Mouse (Mus musculus) liver (tissue): Measurements from ENCODE around the gene Cdkn2aipnl.

Experiments used
- DNase-seq: peaks from one replicate; pipeline ENCODE4 v3.0.0-alpha.2; 2020; ENCODE audit warnings: mixed read lengths

The Cdkn2aipnl gene

GRCm38 (mm10) chr11:51949155-51949840, 18.2 kb upstream of the Cdkn2aipnl start:
- DNase-seq: no peak

DNA sequence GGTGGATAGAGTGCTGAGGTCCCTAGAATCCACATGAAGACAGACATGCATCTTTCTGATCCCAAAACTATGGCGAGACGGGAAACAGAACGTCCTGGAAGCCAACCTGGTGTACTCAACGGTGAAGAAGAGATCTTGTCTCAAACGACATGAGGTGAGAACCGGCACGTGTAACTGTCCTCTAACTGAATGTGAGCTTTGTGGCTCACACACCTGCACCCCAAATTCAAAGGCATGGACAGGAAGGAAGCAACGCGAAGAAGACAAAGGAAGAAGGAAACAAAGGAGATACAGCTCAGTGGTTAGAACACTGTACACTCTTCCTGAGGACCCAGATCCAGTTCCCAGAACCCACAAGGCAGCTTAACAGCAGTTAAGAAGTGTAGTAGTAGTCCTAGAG, 17.5 kb upstream of the Cdkn2aipnl start:
- no peak for DNase-seq

DNA sequence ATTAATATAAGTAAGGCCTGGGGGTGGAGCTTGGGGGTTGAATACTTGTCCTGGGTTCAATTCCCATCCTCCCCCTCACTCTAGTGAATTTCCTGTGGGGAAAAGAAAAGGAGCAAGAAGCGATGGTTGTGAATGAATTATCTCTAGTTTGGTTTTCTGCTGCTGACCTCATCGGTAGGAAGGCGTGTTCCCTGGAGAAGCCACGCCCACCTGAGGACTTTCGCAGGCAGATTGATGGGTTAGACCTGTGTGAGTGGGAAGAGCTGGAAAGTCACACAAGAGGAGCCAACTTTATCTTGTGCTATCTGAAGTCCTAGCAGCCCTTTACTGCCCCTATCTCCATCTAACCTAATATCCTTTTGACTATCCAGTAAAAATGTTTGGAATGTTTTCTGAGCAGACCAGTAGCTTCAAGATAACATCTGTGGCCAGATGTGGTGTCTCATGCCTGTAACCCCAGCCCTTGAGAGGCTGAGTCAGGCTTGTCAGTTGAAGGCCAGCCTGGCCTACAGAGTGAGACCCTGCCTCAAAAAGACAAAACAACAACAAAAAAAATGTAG, 15.5 kb upstream of the Cdkn2aipnl start:
- DNase-seq: no peak

DNA sequence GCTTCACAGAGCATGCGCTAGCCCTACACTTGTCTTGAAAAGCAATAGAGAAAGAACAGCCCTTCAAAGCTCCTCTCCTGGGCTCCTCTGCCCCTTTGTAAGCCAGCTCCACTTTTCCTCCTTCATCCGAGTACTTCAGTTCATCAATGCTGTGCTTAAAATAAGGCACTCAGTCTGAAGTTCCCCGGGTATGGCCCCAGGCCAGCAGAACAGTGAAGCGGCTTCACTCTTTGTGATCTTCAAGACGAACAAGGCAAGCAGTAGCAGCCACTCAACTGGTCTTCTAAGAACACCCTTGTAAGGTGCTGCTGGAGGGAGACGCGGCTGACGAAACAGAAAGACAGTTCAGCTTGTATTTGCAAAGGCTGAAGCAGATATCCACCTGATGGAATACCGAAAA, 11.3 kb upstream of the Cdkn2aipnl start:
- no peak for DNase-seq

DNA sequence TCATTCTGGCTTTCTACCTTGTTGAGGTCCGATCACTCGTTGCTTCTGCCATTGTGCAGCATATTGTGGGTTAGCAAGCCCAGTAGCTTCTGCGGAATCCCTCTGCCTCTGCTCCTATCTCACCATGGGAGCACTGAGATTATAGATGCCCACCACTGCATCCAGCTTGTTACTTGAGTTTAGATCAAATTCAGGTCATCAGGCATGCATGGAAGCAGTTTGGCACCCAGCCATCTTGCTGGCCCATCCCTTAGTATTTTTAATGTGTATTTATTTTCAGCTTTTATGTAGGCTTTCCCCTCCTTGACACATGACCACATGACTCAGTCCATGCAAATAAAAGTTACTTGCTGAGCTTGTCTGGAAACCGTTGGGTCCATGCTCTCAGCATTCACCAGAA, 9.7 kb upstream of the Cdkn2aipnl start:
- no peak for DNase-seq

DNA sequence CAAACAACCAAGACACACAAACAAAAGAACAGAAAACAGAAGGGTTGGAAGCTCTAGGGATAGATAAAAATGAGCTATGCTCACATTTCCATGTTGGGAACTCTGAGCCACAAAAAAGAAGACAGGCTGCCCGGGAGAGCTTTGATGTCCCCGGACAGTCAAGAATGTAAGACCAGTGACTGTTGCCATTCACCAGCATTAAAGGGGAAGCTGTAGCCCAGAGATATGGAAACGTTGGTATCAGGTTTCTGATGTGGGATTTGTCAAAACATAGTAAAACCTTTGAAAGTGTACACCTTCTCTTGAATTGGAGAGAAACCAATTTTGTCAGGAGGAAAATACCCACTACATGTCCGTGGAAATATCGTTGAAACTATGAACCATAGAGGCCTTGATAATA, 8.0 kb upstream of the Cdkn2aipnl start:
- no peak for DNase-seq

DNA sequence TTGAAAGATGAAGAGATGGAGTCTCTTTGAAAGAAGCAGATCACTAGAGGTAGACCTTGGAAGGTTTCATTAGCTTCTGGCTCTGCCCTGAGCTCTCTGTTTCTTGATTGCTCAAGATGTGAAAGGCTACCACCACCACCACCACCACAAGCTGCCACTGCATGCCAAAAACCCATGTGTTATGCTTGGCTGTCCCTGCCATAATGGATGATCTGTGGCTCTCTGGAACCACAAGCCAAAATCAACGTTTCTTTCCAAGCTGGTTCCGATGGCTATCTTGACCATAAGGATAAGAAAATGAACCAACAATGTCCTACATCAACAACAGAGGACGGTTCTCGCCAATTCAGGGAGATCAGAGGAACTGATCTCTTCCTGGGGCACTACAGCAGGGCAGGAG, 7.4 kb upstream of the Cdkn2aipnl start:
- DNase-seq: no peak

DNA sequence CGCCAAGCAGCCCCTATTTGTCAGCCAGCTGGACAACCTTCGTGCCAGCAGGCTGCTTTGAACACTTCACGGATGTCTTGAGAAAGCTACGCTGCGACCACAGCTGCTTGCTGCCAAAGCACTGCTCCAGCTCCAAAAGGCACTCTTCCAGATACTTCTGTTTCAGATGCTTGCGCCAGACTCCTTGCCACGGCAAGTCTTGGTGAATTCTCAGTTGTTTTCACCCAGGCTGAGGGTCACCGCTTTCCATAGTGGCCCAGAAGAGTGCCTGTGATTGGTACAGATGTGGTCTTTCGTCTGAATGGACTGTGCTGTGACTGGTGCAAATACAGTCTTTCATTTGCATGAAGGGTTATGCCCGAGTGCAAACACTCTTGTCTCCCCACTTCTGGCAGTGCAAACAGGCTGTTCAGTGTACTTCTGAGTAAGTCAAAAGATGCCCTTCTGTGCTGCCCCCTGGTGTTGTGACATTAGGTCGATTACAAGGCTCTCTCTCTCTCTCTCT, 6.4 kb upstream of the Cdkn2aipnl start:
- DNase-seq: no peak

DNA sequence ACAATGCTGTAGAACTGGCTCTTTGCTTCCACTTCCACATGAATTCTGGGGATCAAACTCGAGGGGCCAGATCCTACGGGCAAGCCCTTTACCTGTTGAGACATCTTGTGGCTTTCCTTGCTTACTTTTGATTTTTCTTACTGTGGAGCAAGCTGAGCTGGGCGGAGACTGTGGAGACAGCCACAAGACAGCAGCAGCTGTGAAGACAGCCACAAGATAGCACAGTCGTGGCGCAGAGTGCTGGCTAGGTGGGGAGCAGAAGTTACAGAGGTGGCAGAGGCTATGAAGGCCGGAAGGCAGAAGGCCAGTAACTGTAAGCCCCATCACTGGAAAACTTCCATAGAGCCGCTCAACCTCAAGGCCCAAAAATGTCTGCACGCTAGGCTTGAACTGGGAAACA, 5.7 kb upstream of the Cdkn2aipnl start:
- no peak for DNase-seq

GRCm38 (mm10) chr11:51962277-51962676, 5.2 kb upstream of the Cdkn2aipnl start:
- no peak for DNase-seq

GRCm38 (mm10) chr11:51966651-51967050, 810 bp upstream of the Cdkn2aipnl start:
- no peak for DNase-seq

DNA sequence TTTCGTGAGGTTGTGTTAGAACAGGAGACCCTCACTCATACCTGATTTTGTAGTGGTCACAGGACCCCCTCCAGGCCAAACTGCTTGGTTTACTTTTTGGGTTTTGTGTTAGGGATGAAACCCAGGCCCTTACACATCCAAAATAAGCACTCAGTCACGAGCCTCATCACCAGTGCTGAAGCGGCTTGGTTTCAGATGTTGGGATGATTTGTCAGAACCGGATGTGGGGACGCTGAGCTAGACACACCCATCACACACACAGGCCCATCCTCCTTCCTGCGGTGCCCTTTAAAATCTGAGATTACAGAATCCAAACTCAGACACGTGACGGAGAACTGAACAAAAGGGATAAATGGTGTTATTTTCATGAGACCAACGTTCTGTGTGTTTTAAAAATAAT, 1.4 kb downstream of the Cdkn2aipnl start:
- DNase-seq: no peak

DNA sequence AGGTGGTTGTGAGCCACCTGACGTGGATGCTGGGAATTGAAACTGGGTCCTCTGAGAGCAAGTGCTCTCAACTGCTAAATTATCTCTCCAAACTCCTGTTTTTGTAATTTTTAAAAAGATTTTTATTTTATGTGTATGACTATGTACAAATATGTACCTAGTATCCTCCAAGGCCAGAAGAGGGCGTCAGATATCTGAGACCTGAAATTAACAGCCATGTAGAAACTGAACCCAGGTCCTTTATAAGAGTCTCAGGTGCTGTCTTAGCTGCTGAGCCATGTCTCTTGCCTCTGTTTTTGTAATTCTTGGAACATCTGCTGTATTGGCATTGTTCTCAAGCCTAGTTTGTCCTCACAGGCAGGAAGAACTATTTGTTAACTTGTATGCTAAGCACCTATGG, 2.0 kb downstream of the Cdkn2aipnl start:
- no peak for DNase-seq

- DNase-seq: no peak
Measured at GRCm38 (mm10) chr11:51971644-51972043, 4.2 kb downstream of the Cdkn2aipnl start.

DNA sequence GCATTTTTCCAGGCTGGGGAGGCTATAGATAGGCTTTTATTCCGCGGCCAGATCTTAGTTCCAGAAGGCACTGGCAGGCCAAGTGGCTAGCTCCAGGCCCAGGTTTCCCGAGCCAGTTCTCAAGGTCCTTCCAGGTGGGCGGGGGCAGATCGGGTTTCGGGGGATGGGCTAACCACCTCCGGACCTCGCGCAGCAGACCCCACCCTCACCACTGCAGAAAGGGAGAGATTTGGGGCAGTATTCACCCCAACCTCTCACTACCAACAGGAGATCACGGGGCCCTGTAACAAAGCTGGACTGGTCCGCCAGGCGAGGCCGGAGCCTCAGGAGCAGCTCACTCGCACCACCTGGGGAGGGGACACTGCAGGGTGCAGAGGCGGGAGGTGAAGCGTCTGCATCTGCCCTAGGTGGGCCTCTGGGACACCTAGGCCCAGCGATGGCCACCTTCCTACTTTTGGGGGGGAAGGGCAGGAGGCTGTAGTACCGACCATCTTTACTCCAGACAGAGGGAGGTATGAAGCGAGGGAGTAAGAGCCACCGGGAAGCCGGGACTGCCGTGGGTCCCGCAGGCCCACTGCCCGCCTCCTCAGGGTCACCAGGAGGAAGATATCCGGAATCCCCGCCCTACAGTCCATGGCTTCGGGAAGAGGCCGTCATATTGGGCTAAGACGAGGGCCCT, 32.3 kb downstream of the Cdkn2aipnl start:
- peak; percentile 73 for DNase-seq

GRCm38 (mm10) chr11:52000290-52000962, 33.0 kb downstream of the Cdkn2aipnl start, which contains the start of gene Ube2b:
TSS of gene Ube2b (minus strand) at chr11:52000762.
- peak; percentile 96 for DNase-seq

- DNase-seq: no peak
Measured at GRCm38 (mm10) chr11:52001341-52001740, 33.9 kb downstream of the Cdkn2aipnl start.

DNA sequence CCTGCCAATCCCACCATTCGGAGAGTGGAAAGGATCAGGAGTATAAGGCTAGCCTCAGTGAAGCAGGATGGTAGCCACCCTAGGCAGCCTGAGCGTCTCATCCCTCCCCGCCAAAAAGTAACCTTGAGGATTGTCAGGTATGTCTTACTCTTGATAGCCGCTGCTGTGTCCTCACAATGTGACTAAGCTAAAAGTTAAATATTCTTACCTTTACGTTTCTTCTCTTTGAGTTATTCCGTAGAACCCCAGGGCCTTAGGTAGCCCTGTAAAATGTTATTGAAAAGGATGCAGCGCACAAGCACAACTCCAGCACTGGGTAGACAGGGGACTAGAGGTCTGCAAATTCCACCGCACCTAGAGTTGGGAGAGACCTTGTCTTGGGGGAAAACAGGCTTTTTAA, 34.4 kb downstream of the Cdkn2aipnl start:
- no peak for DNase-seq

DNA sequence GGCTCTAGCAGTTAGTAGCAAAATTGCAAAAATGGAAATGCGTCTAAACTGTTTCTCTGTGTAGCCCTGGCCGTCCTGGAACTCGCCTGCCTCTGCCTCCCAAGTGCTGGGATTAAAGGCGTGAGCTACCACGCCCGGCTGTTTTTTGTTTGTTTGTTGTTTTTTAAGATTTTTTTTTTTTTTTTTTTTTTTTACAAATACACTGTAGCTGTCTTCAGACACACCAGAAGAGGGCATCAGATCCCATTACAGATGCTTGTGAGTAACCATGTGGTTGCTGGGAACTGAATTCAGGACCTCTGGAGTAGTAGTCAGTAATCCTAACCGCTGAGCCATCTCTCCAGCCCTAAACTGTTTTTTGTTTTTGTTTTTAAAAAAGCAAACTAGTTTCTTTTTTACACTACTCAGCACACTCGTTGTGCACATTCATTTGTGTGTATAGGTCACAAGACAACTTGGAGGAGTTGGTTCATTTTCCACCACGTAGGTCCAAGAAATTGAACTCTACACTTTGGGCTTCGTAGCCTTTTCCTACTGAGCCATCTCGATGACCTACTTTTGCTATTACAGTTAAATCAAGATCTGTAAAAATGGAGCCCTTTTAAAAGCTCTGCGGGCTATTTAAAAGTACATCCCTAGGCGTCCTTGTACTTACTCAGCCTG, 35.5 kb downstream of the Cdkn2aipnl start:
- DNase-seq: no peak

DNA sequence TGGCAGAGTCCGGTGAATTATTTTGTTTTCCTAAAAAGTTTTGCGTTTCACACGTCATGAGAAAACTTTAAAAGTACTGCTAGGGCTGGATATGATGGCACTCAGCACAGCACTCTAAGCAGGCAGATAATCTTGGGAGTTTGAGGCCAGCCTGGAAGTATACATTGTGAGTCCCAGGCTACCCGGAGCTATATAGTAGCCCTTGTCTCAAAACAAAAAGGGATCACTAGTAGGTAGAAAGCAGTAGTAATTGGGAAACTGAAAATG, 36.0 kb downstream of the Cdkn2aipnl start:
- DNase-seq: no peak

DNA sequence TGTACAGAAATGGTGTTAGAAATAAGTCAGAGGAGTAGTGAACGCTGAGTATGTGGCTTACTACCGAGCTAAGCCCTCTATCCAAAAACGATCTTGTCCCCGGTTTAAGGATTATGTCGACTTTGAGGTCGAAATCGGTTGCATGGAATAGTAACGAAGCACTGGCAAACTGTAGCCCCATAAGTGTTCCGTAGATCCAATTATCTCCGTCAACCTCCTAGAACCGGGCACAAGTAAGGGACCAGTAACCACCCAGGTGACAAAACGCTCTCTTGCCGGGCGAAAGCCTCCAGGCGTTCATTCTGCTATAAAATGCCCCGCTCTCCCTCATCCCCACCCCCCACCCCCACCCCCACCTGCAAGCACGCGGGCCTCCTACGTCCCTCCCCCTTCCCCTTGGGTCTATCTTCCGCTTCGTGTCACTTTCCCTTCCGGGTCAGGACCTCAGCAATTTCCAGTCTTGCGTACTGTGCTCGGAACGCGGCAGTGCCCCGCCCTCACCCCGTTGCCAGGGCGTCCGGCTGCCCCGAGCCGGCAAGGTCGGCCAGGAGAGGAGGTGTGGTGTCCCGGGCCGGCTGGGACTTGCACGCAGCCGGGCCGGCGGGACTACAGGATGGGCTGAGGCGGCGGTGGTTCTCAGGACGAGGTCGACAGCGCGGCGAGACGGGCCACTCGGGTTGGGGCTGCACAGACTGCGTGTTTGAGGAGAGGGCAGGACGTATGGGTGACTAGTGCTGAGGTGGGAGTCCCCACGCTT, 36.5 kb downstream of the Cdkn2aipnl start, which contains the start of gene Cdkl3:
TSS of gene Cdkl3 (plus strand) at position 450 of the 757 bp plus-strand sequence.
- DNase-seq: peak; percentile 95

DNA sequence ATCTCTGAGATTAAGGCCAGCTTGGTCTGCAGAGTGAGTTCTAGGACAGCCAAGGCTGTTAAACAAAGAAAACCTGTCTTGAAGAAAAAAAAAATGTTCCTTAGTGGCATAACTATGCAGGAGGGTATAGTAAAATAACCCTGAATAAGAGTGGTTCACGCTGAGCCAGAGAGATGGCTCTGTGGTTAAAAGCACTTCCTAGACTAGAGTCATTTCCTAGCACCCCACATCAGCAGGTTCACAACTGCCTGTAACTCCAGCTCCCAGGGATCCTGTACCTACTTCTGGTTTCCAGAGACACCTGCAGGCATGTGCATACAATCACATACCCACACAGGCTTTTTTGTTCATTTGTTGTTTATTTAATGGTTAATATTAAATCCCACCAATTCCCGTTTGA, 38.1 kb downstream of the Cdkn2aipnl start:
- DNase-seq: no peak
